Mouse (Mus musculus): ENCODE measurements around the gene Tomm70a.

Gene Tomm70a
- long read RNA-seq, experiment 1, full-length matches to known transcripts, result 34 of 66 reads
- long read RNA-seq, experiment 1, partial matches to known transcripts, result 17 of 66 reads
- long read RNA-seq, experiment 1, other reads (novel, unspliced or antisense), result 15 of 66 reads
- long read RNA-seq, experiment 2, full-length matches to known transcripts, result 26 of 63 reads
- long read RNA-seq, experiment 2, partial matches to known transcripts, result 27 of 63 reads
- long read RNA-seq, experiment 2, other reads (novel, unspliced or antisense), result 10 of 63 reads

DNA sequence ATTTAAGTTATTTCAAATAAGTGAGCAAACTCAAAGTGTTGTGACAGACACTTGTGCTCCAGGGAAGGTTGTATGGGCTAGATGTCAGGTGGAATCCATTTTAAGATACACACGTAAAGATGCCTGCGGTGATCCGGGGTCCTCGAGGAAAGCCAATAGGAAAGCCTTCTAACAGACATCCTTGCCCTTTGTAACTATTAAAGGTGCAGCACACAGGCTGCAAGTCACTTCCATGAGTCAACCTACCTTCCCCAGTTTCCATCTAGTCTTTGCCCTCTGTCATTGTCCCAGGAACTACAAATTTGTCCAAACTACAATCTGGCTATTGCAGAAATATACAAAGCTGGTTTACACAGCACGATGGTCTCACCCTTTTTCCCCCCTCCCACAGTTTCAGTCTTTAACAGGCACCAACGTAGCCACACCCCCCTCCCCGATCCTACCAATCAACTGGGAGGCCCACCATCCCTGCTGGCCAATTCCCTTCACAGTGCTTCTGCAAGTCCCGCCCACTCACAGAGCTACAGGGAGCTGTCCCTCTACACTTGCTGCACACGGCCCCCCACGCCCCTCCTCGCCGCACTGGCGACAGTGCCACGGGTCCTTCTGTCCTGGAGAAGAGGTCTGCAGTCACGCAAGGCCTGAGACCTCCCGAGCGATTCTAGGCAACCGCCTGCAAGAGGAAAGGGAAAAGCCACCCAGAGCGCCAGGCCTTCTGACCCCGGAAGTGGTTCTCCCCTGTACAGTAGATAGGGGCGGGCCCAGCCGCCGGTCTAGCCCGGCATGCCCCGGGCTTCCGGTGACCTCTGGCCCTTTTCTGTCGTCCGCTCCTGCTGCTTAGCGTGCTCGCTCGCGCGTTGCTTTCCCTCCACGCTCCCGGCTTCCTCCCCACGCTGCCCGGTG, at the start of gene Tomm70a:
Gene Tomm70a (plus strand): TSS at position 791 of the 903 bp plus-strand sequence.
- intact Hi-C loops (cut with DNase I), result loop anchor here (5.0 kb wide), 1 partner anchor 46 kb away; the partner anchor contains the start of gene Nit2

DNA sequence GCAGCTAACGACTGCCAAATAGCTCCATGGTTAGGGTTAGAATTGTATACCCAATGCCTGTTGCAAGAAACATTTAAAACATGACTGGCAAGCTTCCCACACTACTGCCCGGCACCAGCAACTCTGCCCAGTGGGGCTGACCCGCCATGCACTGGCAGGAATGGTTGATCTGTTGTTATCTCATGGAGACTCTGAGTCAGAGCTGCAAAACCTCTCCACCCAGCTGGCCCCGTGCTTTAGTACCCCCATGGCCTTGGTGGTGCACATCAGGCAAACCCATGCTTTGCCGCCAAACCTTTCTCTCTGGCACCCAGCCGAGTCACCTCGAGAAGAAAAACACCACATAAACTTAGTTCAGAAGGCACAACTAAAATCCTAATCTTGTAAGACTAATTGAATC, 45.5 kb upstream of the Tomm70a start:
- intact Hi-C loops (cut with DNase I), result no loop called here

DNA sequence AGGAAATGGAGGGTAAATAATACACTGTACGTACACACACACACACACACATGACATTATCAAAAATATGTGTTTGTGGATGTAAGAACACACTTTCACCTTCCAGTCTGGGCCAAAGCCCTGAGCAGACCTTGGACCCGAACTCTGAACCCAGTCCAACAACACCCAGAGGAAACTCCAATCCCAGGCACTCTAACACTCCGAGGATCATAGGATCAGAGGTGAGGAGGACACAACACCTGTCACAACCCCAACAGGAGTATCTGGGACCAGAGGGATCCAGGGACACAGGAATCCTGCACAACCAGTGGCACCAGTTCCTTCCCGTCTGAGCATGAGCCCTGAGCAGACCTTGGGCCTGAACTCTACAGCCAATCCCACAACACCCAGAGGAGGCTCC, 41.9 kb upstream of the Tomm70a start:
- intact Hi-C loops (cut with DNase I), result no loop called here

DNA sequence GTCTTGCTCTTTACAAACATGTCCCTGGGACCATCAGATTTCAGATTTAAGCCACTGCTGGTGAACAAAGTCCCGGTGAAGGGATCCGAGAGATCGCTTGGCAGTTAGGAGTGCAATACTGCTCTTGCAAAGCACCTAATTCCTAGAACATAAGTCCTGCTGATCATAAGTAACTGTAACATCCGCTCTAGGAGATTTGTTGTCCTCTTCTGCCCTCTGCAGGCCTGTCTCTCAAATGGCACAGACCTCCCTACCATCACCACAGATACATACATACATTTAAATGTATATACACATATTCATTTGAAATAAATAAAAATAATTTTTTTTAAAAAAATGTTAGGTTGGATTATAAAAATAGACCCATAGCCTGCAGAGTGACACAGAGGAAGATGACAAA, 29.0 kb upstream of the Tomm70a start:
- intact Hi-C loops (cut with DNase I), result loop anchor here (2.0 kb wide), 2 partner anchors 172 to 322 kb away; no protein-coding TSS in a partner anchor

DNA sequence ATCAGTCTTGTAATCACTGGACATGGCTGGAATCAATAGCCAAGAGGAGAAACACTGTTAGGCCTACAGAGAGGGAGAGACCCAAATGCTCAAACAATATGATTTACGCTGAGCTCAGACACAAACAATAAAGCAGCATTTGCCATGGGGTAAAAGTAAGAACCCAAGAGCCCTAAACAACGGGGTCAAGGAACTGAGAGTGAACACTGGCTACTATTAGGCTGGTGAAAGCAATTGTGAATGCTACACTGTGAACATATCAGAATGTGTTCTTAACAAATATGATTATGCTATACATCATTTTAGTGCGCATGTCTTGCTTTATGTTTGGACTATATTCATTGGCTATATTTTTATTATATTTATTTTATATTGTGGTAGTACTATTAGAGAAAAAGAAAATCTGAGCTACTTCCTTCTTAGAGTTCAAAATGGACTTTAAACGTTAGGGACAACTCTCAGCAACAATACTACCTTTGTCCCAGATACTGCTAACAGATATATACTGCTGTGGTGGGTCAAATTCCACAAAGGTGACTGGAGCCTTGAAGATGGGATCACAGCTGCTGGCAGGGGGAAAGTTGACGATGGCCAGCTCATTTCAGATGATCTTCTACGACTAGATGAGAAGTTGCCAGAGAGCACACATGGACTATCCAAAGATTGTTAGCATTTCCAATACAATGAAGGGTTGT, 28.4 kb upstream of the Tomm70a start:
- intact Hi-C loops (cut with DNase I), result loop anchor here (2.0 kb wide), 2 partner anchors 172 to 322 kb away; no protein-coding TSS in a partner anchor

DNA sequence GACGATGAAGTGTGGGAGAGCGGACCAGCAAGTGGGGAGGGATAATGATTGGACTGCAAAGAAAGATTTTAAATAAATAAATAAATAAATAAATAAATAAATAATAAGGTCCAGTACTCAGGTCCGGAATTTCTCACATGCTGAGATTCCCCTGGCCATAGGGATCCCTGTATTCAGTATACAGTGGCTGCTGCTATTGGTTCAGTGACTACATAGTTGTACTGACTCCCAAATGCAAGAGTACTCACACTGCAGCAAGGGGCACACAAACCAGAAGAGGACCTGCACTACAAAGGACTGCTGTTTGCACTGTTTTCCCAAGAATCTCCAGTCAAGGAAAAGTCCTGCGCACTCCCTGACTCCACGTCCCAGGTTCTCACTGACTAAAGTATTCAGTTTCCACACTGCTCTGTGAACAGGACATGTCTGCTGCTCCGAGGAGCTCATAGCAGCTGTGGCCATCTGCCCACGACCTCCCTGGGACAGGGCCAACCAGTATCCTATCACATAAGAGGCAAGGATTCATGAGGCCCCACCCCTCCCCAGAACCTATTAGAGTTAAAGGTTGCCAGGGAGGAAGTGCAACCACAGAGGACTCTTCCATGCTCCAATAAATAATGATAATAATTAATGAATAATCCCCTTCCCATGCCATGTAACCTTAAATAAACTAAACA, 22.9 kb upstream of the Tomm70a start:
- intact Hi-C loops (cut with DNase I), result no loop called here

DNA sequence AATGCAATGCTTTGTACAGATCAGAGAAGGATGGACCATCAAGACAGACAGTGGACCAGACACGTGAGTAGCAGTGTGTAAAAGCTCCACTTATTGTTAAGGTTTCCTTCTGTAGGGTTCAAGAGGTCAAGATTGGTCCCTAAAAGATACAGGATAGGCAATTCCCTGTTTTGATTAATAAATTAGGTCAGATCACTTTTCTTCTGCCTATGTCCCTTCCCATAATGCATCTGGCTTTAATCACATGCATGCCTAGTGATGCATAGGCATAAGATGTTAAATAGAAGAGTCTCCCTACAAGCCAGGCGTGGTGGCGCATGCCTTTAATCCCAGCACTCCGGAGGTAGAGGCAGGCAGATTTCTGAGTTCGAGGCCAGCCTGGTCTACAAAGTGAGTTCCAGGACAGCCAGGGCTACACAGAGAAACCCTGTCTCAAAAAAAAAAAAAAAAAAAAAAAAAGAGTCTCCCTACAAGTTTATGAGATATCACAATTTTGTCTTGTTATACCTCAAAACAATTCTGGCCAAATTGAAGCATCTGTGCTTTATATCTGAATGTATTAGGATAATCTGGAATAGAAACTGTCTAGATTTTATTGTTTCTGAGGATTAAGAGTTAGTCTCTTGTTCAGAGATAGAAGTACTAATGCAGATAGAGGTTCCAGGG, 21.8 kb upstream of the Tomm70a start:
- intact Hi-C loops (cut with DNase I), result no loop called here

DNA sequence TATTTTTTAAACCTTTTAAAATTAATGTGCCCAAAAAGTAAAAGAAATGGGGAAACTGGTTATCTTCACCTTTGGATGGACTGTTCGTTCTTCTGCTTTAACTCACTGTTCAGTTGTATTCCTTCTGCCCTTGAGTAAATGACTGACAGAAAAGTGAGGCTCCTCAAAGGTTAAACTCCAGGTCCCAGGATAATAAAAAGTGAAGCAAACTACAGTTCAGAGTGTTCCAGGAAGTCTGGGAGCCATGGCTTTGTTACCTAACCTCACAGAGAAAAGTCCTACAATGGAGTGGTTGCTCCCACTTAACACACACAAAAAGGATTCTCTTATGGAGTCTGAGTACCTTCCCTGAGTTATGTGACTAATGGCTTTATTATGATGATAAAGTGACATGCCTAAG, 20.3 kb upstream of the Tomm70a start:
- intact Hi-C loops (cut with DNase I), result no loop called here

DNA sequence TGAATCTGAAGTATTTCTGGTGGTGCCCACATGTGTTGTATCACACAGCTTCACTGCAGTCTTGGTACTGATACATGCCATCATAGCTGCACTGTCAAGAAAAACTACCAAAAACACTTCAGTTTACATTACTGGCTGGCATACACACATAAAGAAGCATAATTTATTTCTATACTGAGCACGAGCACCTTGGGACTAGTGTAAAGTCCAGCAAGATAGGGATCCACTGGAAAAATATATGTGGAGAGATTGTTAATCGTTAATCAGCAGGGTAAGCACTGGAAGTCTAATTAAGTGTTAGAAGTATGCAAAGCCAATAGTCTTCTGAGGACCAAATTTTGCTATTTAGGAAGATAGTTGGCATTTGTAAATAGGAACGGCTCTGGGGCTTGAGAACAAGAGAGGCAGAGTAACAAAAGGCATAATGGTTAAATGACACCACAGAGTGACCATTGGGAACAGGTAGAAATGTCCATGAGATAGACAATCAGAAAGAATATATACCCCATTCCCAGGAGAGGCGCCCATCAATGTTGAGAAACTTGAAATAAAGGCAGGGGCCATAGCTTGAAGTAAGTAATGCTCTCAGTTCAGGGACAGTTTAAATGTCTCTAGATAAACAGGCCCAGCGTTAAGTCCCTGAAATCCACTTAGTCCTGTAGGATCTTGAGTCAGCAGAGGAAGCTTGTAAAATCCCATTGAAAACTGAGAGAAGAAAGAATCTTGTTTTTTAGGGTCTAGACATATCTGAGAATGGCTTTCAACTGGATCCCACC, 15.1 kb upstream of the Tomm70a start:
- intact Hi-C loops (cut with DNase I), result no loop called here

DNA sequence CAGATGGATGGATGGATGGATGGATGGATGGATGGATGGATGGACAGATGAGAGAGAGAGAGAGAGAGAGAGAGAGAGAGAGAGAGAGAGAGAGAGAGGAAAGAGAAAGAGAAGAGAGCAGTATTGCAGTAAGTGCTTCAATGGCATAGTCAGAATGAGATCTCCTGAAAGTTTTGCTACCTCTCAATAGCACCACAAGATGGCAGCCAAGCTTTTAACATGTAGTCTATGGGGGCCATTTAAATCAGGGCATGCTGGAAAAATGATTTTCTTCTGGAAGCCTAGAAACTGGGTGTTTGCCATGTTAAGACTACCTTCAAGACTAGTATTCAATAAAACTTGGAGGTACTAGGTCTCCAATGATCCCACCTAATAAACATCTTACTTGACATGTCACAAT, 5.4 kb upstream of the Tomm70a start:
- intact Hi-C loops (cut with DNase I), result no loop called here

DNA sequence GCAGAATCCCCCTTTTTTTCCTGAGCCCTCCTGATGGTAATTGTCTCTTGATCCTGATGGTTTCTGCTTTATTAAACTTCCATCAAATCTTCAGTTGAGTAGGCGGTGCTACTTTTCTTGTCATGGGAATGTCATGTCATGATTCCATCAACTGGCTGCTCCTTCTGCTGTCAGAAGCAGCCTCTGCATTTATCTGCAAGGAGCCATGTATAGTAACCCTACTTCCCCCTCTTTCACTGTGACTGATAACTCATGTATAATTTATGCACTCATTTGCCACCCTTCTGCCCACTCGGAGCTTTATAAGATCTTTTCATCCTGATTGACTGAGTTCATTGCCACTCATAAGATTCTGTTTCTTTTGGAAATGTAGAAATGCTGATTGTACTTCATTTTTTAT, 3.9 kb upstream of the Tomm70a start:
- intact Hi-C loops (cut with DNase I), result no loop called here

DNA sequence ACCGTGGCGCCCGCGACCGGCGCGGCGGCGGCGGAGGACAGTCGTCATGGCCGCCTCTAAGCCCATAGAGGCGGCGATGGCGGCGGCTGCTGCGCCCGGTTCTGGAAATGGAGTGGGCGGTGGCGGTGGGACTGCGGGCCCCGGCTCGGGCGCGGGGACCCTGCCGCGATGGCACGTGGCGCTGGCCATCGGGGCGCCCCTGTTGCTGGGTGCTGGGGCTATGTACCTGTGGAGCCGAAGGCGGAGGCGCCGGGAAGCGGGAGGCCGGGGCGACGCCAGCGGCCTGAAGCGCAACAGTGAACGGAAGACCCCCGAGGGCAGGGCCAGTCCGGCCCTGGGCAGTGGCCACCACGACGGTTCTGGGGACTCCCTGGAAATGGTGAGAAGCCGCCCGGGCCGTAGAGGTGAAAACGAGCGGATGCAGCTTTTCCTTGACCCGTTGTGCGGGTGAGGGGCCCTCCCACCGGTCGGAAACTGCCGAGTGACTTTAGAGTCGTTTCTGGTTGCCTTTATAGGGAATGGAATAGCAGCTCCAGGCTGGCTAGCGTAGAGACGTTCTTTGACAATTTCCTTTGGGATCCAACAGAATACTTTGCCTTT, 413 bp downstream of the Tomm70a start:
- intact Hi-C loops (cut with DNase I), result loop anchor here (5.0 kb wide), 1 partner anchor 45 kb away; the partner anchor contains the start of gene Nit2

DNA sequence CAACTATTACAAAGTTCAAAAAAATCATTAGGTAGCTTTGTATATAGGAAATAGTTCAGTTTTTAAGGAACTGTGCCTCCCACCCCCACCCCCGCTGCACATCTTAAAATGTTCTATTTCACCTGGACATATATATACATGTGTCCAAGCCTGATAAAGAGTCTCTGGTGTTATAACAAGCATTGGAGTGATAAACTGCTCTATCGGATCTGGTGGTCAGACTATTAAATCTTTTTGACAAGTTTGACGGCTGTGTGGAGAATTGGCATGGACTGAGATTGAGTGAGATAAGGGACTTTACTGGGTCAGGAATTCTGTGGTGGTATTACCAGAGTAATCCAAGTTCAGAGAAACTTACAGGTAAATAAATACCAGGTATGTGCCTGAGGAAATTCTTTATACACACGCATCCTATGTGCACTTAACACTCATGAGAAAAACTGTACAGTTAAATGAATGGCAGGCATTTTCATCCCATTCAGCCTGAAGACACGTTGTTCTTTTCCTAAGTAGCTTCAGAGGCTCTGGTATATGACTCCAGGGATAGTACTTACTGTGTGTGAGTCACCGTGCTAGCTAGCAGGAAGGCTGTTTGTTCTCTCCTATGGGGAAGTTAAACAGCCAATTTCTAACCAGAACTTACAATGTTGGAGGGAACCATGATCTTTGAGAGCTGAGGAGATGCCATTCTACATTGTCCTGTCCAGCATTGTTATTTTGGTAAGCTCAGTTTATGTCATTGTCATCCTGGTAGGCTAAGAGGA, 1.4 kb downstream of the Tomm70a start:
- intact Hi-C loops (cut with DNase I), result loop anchor here (5.0 kb wide), 1 partner anchor 44 kb away; the partner anchor contains the start of gene Nit2

DNA sequence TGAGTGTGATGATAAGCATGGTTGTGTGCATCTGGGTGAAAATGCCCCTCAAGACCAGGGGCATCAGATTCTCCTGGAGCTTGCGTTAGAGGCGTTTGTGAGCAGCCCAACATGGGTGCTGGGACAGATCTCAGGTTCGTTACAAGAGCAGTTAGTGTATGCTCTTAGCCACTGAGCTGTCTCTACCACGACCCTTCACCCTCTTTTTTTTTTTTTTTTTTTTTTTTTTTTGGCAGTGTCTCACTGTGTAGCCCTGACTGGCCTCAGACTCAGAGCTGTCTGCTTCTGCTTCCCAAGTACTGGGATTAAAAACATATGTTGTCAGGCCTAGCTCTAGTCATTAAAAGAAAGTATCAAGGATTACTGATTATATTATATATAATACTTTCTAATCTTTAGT, 4.8 kb downstream of the Tomm70a start:
- intact Hi-C loops (cut with DNase I), result no loop called here

DNA sequence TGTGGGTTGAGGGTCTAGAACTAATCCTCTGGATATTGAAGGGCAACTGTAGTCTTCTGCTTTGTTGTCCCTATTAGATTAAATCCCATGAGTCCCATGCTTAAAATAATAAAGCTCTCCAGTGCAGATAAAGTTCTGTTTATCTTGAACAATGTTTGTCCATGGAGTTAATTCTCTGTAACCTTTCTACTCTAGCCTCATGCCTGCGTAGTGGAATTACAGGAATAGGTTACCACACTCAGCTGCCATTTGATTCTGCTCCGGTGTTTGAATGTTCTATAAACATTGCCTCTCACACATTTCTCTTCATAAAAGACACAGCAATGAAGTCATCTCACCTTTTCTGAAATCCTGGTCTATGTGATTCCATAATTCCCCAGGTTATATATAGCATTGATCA, 6.3 kb downstream of the Tomm70a start:
- intact Hi-C loops (cut with DNase I), result no loop called here

DNA sequence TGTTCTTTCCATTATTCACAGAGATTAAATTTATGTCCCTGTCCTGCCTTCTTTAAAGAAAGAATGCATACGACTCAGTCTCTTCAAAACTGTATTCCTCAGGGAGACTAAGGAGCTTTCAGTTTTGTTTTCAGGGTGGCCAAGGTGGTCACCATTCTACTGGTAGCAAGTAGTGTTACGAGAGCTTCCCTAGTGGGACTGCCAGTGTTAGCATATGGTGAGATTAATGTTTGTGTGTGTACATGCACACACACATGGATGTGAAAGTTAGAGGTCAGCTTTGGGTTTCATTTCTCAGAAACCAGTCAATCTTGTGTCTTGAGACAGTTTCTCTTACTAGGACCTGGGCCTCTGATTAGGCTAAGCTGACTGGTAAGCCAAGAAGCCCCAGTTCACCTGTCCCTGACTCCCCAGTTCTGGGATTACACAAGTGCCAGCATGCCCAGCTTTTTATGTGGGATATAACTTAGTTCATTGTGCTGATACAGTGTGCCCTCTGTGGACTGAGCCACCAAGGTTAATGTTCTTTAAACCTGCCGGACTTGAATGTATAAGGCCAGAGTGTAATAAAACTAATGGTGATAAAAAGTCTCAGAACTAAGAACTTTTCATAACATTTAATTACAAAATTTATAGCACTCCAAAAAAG, 9.4 kb downstream of the Tomm70a start:
- intact Hi-C loops (cut with DNase I), result no loop called here

DNA sequence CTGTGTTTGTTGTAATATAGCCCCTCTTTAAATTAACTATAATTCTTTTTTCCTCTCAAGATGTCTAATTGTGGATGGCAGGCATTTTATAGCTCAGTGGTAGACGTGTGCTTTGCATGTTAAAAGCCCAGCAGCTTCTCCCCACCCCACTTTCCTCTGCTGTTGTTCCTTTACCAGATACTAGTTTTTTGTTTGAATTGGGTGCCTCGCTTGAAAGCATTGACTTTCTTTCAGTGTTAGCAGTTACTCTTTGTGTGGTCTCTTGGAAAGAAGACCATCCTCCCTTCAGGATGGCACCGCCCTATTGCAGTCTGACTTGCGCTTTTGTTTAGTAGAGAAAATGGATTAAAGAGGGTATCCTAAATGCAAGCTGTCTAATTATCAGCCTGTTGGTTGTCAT, 10.0 kb downstream of the Tomm70a start:
- intact Hi-C loops (cut with DNase I), result no loop called here

DNA sequence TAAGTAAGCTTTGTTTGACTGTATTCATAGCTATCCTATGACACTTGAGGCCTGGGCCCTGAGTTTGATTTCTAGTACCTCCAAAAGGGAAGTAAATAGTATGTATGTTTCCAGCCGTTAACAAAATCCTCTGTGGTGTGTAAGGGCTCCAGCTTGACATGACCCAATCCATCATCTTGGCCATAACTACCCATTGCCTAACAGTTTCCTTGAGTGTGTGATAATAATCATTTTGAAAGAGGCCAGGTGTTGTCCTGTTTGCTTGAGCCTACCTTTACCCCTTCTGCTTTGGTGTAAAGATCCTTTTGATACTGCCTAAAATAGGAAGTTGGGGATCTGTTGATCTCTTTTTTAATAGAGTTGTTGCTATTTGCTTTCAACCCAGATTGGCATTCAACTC, 10.8 kb downstream of the Tomm70a start:
- intact Hi-C loops (cut with DNase I), result no loop called here
